Mouse (Mus musculus) layer of hippocampus, postnatal 25 days (tissue): ENCODE measurements around the gene Esp31. TPM values are rescaled to one million over a fixed set of nuclear protein-coding genes. Genes with fewer than 3 reads are reported as not detected.

Source experiments
- DNase-seq, 2 experiments: peaks; one replicate each; pipeline ENCODE4 v3.0.0; 2022; ENCODE audit warnings: mixed read lengths in 2 of 2, low spot score in 1 of 2; ENCODE audit errors: extremely low spot score in 1 of 2
- total RNA-seq, 2 experiments: library from RNA; stranded (reverse); gene quantifications; 2 replicates each; pipeline ENCODE4 v1.2.3; 2021

Gene Esp31
- not detected for total RNA-seq

DNA sequence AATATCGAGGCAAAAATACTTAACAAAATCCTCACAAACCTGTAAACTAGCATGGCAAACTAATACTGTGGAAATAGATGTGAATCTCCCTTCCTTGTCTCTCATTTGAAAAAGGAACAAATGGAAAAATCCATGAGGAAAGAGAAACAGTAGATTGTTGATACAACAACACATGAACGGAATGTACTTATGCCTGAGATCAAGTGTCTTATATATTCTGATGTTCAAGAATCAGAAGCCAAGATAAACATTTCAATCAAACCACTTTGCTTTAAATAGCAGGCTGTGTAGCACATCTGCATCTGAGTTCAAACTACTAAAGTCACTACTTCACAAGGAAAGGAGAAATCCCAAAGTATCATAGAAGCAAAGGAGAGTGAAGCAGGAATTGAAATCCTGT, at the start of gene Esp31:
Gene Esp31 (plus strand): TSS at position 301 of the 400 bp plus-strand sequence.
- no peak for DNase-seq

Other genes starting within 250 kb of the Esp31 start
- gene Esp36, start 219.3 kb upstream of the Esp31 start, total RNA-seq: not detected
- not detected for gene Esp34, start 85.3 kb upstream of the Esp31 start, total RNA-seq